Mouse (Mus musculus) liver, adult 2 months (tissue): ENCODE data around the gene Sh3d21.
"Not testable (repeated sequence)": the region's sequence is repeated elsewhere in the genome, so short reads cannot be mapped to it uniquely, and the experiment has no call there.

ENCODE experiments used
- CTCF ChIP-seq: fragments of 200-500 bp; IDR thresholded peaks from 2 replicates; pipeline ENCODE4 v1.5.1; 2011; ENCODE audit warnings: low read depth, low read length, control low read depth
- POLR2A ChIP-seq: fragments of 200-500 bp; IDR thresholded peaks from 2 replicates; pipeline ENCODE4 v1.6.1; 2011; ENCODE audit warnings: low read length, control low read depth; ENCODE audit not compliant: insufficient read depth; ENCODE audit errors: extremely low read depth

DNA sequence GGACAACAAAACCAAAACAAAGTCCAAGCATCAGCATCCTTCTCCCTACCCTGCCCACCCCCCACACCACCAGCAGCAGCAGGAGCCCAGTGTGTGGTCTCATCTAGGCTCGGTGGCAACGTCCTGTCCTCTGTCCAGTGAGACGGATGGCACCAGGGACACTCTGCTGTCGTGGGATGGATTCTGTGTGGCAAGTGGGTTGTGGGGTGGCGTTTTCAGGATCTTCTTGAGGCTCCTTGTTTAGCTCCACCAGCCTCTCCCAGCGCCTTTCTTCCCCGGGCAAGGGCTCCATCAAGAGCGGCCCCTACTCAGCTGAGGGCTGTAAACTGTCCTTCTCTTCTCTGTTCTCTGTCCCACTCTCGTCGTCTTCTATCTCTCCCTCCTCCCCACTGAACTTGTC lies 1.8 kb upstream of the Sh3d21 start:
- TF ChIP-seq CTCF, POLR2A: not testable (repeated sequence)
